Mouse (Mus musculus) heart, adult 10 weeks (tissue): ENCODE results near the gene Olfr127. TPM values are rescaled to one million over a fixed set of nuclear protein-coding genes. Genes with fewer than 3 reads are reported as not detected.

Experiments used
- polyA plus RNA-seq: library from polyadenylated mRNA; stranded (reverse); fragments of 350-450 nt; fragmentation: Illumina TruSeq; extraction: RNeasy Lipid Tissue Mini Kit (QIAGEN cat#74804); gene quantifications from one replicate; pipeline ENCODE4 v1.2.3, GENCODE M21; 2014; ENCODE audit warnings: low read depth, low replicate concordance

Olfr127 gene
- not detected for polyA plus RNA-seq

GRCm38 (mm10) chr17:37900137-37900536, at the start of gene Olfr127:
Gene Olfr127, plus strand, starts transcription at chr17:37900437.

GRCm38 (mm10) chr17:37920248-37920647, 20.0 kb downstream of the Olfr127 start, which contains the start of gene Olfr128:
Gene Olfr128, plus strand, starts transcription at chr17:37920548.

GRCm38 (mm10) chr17:37952979-37953378, 52.7 kb downstream of the Olfr127 start, which contains the start of gene Olfr761:
Gene Olfr761, minus strand, starts transcription at chr17:37953079.

Other genes with a start within 250 kb of the Olfr127 start
- gene Olfr117, start 236.7 kb upstream of the Olfr127 start, polyA plus RNA-seq, result not detected
- gene Olfr118, start 233.4 kb upstream of the Olfr127 start, polyA plus RNA-seq, result not detected
- gene Olfr119, start 203.9 kb upstream of the Olfr127 start, polyA plus RNA-seq, result not detected
- gene Olfr120, start 178.6 kb upstream of the Olfr127 start, polyA plus RNA-seq, result not detected
- gene Olfr121, start 151.6 kb upstream of the Olfr127 start, polyA plus RNA-seq, result not detected
- not detected for gene Olfr122, start 131.8 kb upstream of the Olfr127 start, polyA plus RNA-seq
- gene Olfr123, start 106.9 kb upstream of the Olfr127 start, polyA plus RNA-seq, result not detected
- gene Olfr124, start 100.5 kb upstream of the Olfr127 start, polyA plus RNA-seq, result not detected
- gene Olfr125, start 67.5 kb upstream of the Olfr127 start, polyA plus RNA-seq, result not detected
- gene Olfr126, start 53.0 kb upstream of the Olfr127 start, polyA plus RNA-seq, result not detected
- not detected for gene Olfr128, start 20.1 kb downstream of the Olfr127 start, polyA plus RNA-seq
- gene Olfr761, start 52.6 kb downstream of the Olfr127 start, polyA plus RNA-seq, result not detected
- not detected for gene Olfr129, start 159.6 kb downstream of the Olfr127 start, polyA plus RNA-seq
- not detected for gene Olfr130, start 163.5 kb downstream of the Olfr127 start, polyA plus RNA-seq
- gene Olfr131, start 188.3 kb downstream of the Olfr127 start, polyA plus RNA-seq, result not detected
- gene Olfr132, start 234.1 kb downstream of the Olfr127 start, polyA plus RNA-seq, result not detected
- not detected for gene Olfr133, start 244.8 kb downstream of the Olfr127 start, polyA plus RNA-seq